Mouse (Mus musculus): ENCODE measurements at regions not wholly inside any gene's neighbourhood (a gene's known extent, or its start where the extent isn't known, plus 50 kb on each side); places are given as distances from the start of the nearest gene placed in this dataset.

- TF ChIP-seq CTCF (IDR thresholded peaks at IDR 0.05; ENCODE audit: low read depth, low read length): no peak
- TF ChIP-seq GATA1 (IDR thresholded peaks at IDR 0.05; ENCODE audit: borderline replicate concordance, low read length): no peak
- TF ChIP-seq POLR2AphosphoS5 (IDR thresholded peaks at IDR 0.05; ENCODE audit: insufficient replicate concordance, low read depth, low read length): no peak
These were observed 327.6 kb upstream of the Meox2 start for GRCm38 (mm10) chr12:36780761-36781160.

All from G1E (cell line).